Mouse (Mus musculus) MEL (cell line): ENCODE results near the gene Gpr146. TPM values are rescaled to one million over a fixed set of nuclear protein-coding genes. Genes with fewer than 3 reads are reported as not detected.

Experiments
- DNase-seq: peaks from one replicate; pipeline ENCODE4 v3.0.0; 2011; ENCODE audit warnings: low read depth, low spot score
- H3K27ac ChIP-seq: 2 replicates; pipeline ENCODE4 v1.5.1; 2012; ENCODE audit warnings: low read depth, mild to moderate bottlenecking, control low read depth, low read length, moderate library complexity; ENCODE audit not compliant: control insufficient read depth
- H3K27me3 ChIP-seq, 2 experiments: fragments of 150-350 bp in 1 of 2; sonication (generic) in 1 of 2; 2 replicates each; pipeline ENCODE4 v1.6.1; 2012; ENCODE audit warnings: low read length in 2 of 2, mild to moderate bottlenecking in 2 of 2, improper control_type of control experiment in 1 of 2, moderate library complexity in 1 of 2; ENCODE audit not compliant: insufficient read depth in 2 of 2, control insufficient read depth in 1 of 2
- H3K36me3 ChIP-seq, 2 experiments: 2 replicates each; pipeline ENCODE4 v1.6.1; 2012 to 2014; ENCODE audit warnings: low read length in 2 of 2, improper control_type of control experiment in 1 of 2, inconsistent platforms in 1 of 2, mild to moderate bottlenecking in 1 of 2; ENCODE audit not compliant: insufficient read depth in 2 of 2, control insufficient read depth in 1 of 2
- H3K4me1 ChIP-seq, 2 experiments: fragments of 150-350 bp in 1 of 2; sonication (generic) in 1 of 2; 2 replicates each; pipeline ENCODE4 v1.6.1; 2012; ENCODE audit warnings: low read length in 2 of 2, improper control_type of control experiment in 1 of 2, mild to moderate bottlenecking in 1 of 2; ENCODE audit not compliant: insufficient read depth in 2 of 2, control insufficient read depth in 1 of 2
- H3K4me3 ChIP-seq, 2 experiments: fragments of 150-350 bp in 1 of 2; sonication (generic) in 1 of 2; 2 replicates each; pipeline ENCODE4 v1.5.1; 2012; ENCODE audit warnings: low read depth in 2 of 2, low read length in 2 of 2, mild to moderate bottlenecking in 2 of 2, moderate library complexity in 2 of 2, control low read depth in 1 of 2, improper control_type of control experiment in 1 of 2; ENCODE audit not compliant: control insufficient read depth in 1 of 2, insufficient read depth in 1 of 2
- H3K79me2 ChIP-seq: 2 replicates; pipeline ENCODE4 v1.6.1; 2012; ENCODE audit warnings: mild to moderate bottlenecking, low read length, moderate library complexity; ENCODE audit not compliant: control insufficient read depth, poor library complexity, insufficient read depth
- H3K9ac ChIP-seq: 2 replicates; pipeline ENCODE4 v1.6.1; 2012; ENCODE audit warnings: low read depth, mild to moderate bottlenecking, control low read depth, low read length, moderate library complexity; ENCODE audit not compliant: control insufficient read depth, poor library complexity, severe bottlenecking
- H3K9me3 ChIP-seq: fragments of 150-350 bp; sonication (generic); replicated peaks from 2 replicates; pipeline ENCODE4 v1.6.1; 2012; ENCODE audit warnings: mild to moderate bottlenecking, low read length, improper control_type of control experiment, moderate library complexity; ENCODE audit not compliant: insufficient read depth
- CHD1 ChIP-seq: IDR thresholded peaks from 2 replicates; pipeline ENCODE4 v1.6.1; 2012; ENCODE audit warnings: low read depth, mild to moderate bottlenecking, inconsistent platforms, low read length, improper control_type of control experiment
- CHD2 ChIP-seq: IDR thresholded peaks from 2 replicates; pipeline ENCODE4 v1.6.1; 2011; ENCODE audit warnings: low read length, improper control_type of control experiment
- CTCF ChIP-seq, 3 experiments: IDR thresholded peaks in 2 of 3; conservative IDR thresholded peaks in 1 of 3; 2 replicates each; pipeline ENCODE4 v1.5.1; 2011 to 2012; ENCODE audit warnings: low read length in 3 of 3, low read depth in 2 of 3, mild to moderate bottlenecking in 2 of 3, improper control_type of control experiment in 1 of 3, inconsistent platforms in 1 of 3, mixed read lengths in 1 of 3, moderate library complexity in 1 of 3; ENCODE audit not compliant: control insufficient read depth in 1 of 3, insufficient read depth in 1 of 3, poor library complexity in 1 of 3, severe bottlenecking in 1 of 3
- E2F4 ChIP-seq: IDR thresholded peaks from 2 replicates; pipeline ENCODE4 v1.6.1; 2011; ENCODE audit warnings: low read depth, low read length, improper control_type of control experiment, borderline replicate concordance
- ELF1 ChIP-seq: IDR thresholded peaks from 2 replicates; pipeline ENCODE4 v1.6.1; 2014; ENCODE audit warnings: low read depth, mild to moderate bottlenecking, inconsistent platforms, low read length, improper control_type of control experiment, moderate library complexity
- ETS1 ChIP-seq: IDR thresholded peaks from 2 replicates; pipeline ENCODE4 v1.6.1; 2012; ENCODE audit warnings: low read depth, mild to moderate bottlenecking, inconsistent platforms, low read length, improper control_type of control experiment, moderate library complexity
- GATA1 ChIP-seq: IDR thresholded peaks from 2 replicates; pipeline ENCODE4 v1.6.1; 2011; ENCODE audit warnings: low read depth, low read length, improper control_type of control experiment
- JUND ChIP-seq: IDR thresholded peaks from 2 replicates; pipeline ENCODE4 v1.6.1; 2011; ENCODE audit warnings: low read depth, mild to moderate bottlenecking, improper control_type of control experiment, low read length
- KAT2A ChIP-seq: conservative IDR thresholded peaks from 2 replicates; pipeline ENCODE4 v1.6.1; 2012; ENCODE audit warnings: low read depth, low read length, improper control_type of control experiment, inconsistent platforms
- MAFK ChIP-seq: IDR thresholded peaks from 2 replicates; pipeline ENCODE4 v1.6.1; 2011; ENCODE audit warnings: low read depth, mild to moderate bottlenecking, low read length, improper control_type of control experiment, borderline replicate concordance
- MXI1 ChIP-seq: IDR thresholded peaks from 2 replicates; pipeline ENCODE4 v1.6.1; 2011; ENCODE audit warnings: mild to moderate bottlenecking, low read depth, low read length, improper control_type of control experiment
- MYB ChIP-seq: IDR thresholded peaks from 2 replicates; pipeline ENCODE4 v1.6.1; 2011; ENCODE audit warnings: mild to moderate bottlenecking, low read depth, low read length, improper control_type of control experiment
- MYC ChIP-seq: IDR thresholded peaks from 2 replicates; pipeline ENCODE4 v1.6.1; 2011; ENCODE audit warnings: low read depth, mild to moderate bottlenecking, low read length, improper control_type of control experiment, moderate library complexity
- POLR2AphosphoS5 ChIP-seq: IDR thresholded peaks from 2 replicates; pipeline ENCODE4 v1.6.1; 2012; ENCODE audit warnings: low read depth, borderline replicate concordance, mild to moderate bottlenecking, inconsistent platforms, low read length, moderate library complexity, mixed read lengths
- RCOR1 ChIP-seq: IDR thresholded peaks from 2 replicates; pipeline ENCODE4 v1.6.1; 2012; ENCODE audit warnings: low read depth, mild to moderate bottlenecking, inconsistent platforms, low read length, improper control_type of control experiment
- SIN3A ChIP-seq: IDR thresholded peaks from 2 replicates; pipeline ENCODE4 v1.6.1; 2012; ENCODE audit warnings: low read length, improper control_type of control experiment, inconsistent platforms
- SMC3 ChIP-seq: IDR thresholded peaks from 2 replicates; pipeline ENCODE4 v1.6.1; 2011; ENCODE audit warnings: low read depth, low read length, improper control_type of control experiment
- TBP ChIP-seq: IDR thresholded peaks from 2 replicates; pipeline ENCODE4 v1.8.0; 2011; ENCODE audit warnings: low read depth, low read length, improper control_type of control experiment
- TCF12 ChIP-seq: IDR thresholded peaks from 2 replicates; pipeline ENCODE4 v1.6.1; 2014; ENCODE audit warnings: low read depth, mild to moderate bottlenecking, inconsistent platforms, low read length, improper control_type of control experiment, moderate library complexity
- UBTF ChIP-seq: IDR thresholded peaks from 2 replicates; pipeline ENCODE4 v1.6.1; 2012; ENCODE audit warnings: low read depth, mild to moderate bottlenecking, inconsistent platforms, low read length, improper control_type of control experiment, moderate library complexity, borderline replicate concordance; ENCODE audit not compliant: insufficient read depth
- USF2 ChIP-seq, 2 experiments: IDR thresholded peaks; 2 replicates each; pipeline ENCODE4 v1.6.1; 2011 to 2012; ENCODE audit warnings: improper control_type of control experiment in 2 of 2, low read length in 2 of 2, borderline replicate concordance in 1 of 2, inconsistent platforms in 1 of 2, low read depth in 1 of 2, mild to moderate bottlenecking in 1 of 2; ENCODE audit not compliant: insufficient read depth in 1 of 2
- ZC3H11A ChIP-seq: IDR thresholded peaks from 2 replicates; pipeline ENCODE4 v1.6.1; 2012; ENCODE audit warnings: low read depth, mild to moderate bottlenecking, inconsistent platforms, low read length, improper control_type of control experiment
- ZMIZ1 ChIP-seq: IDR thresholded peaks from 2 replicates; pipeline ENCODE4 v1.6.1; 2012; ENCODE audit warnings: low read depth, mild to moderate bottlenecking, inconsistent platforms, low read length, improper control_type of control experiment, moderate library complexity
- polyA plus RNA-seq, 2 experiments: library from polyadenylated mRNA; stranded (reverse) in 1 of 2; unstranded in 1 of 2; fragments of >175 nt in 1 of 2; fragments of >200 nt in 1 of 2; gene quantifications; 2 replicates each; pipeline versions ENCODE4 v1.2.1 to v1.2.4; 2012; ENCODE audit warnings: low replicate concordance in 2 of 2, low read depth in 1 of 2; ENCODE audit not compliant: insufficient read length in 2 of 2, insufficient read depth in 1 of 2, missing spikeins in 1 of 2
- total RNA-seq: library from RNA; depleted of rRNA; stranded (reverse); fragments of 300-350 nt; gene quantifications from 2 replicates; pipeline ENCODE4 v1.2.3, GENCODE M21; 2012

The Gpr146 gene
- total and polyA plus RNA-seq, 3 experiments: 0.92 to 4.5 TPM; not detected in 1

- Histone ChIP-seq H3K4me3 (no peak overlapping the region), H3K36me3 (no peaks in the 10 kb centered on the region), H3K27me3 (no peaks in the 10 kb centered on the region), H3K27ac (no peak overlapping the region), H3K9ac (no peak overlapping the region), H3K9me3 (no peaks in the 10 kb centered on the region), H3K79me2 (no peaks in the 10 kb centered on the region), H3K4me1 (no peaks in the 10 kb centered on the region)
- TF ChIP-seq MYC (no peak), MYB (no peak), CTCF (IDR thresholded peaks at IDR 0.05 in 2 of 3, conservative IDR thresholded peaks at IDR 0.05 in 1 of 3; ENCODE audit: control insufficient read depth in 1 of 3, insufficient read depth in 1 of 3, low read depth in 2 of 3, low read length in 3 of 3, poor library complexity in 1 of 3, severe bottlenecking in 1 of 3) (peak; percentile 42 to 56 (median 46); a peak in 5 of 6 replicates), POLR2AphosphoS5 (no peak), SMC3 (peak; percentile 27; the same call in 1 of the 2 replicates)
- DNase-seq: peak; percentile 37
Measured at GRCm38 (mm10) chr5:139416942-139417341, 39.4 kb downstream of the Gpr146 start.

GRCm38 (mm10) chr5:139417480-139417879, 40.0 kb downstream of the Gpr146 start:
- Histone ChIP-seq H3K79me2 (no peaks in the 10 kb centered on the region), H3K4me1 (no peaks in the 10 kb centered on the region), H3K9me3 (no peaks in the 10 kb centered on the region), H3K36me3 (no peaks in the 10 kb centered on the region), H3K27me3 (no peaks in the 10 kb centered on the region), H3K27ac (no peak overlapping the region), H3K9ac (no peak overlapping the region), H3K4me3 (no peak overlapping the region)
- TF ChIP-seq CTCF (IDR thresholded peaks at IDR 0.05 in 2 of 3, conservative IDR thresholded peaks at IDR 0.05 in 1 of 3; ENCODE audit: control insufficient read depth in 1 of 3, insufficient read depth in 1 of 3, low read depth in 2 of 3, low read length in 3 of 3, poor library complexity in 1 of 3, severe bottlenecking in 1 of 3) (peak; percentile 26 to 37 (median 37)), SIN3A (no peak)
- no peak for DNase-seq

GRCm38 (mm10) chr5:139418110-139418509, 40.6 kb downstream of the Gpr146 start:
- Histone ChIP-seq H3K79me2 (no peaks in the 10 kb centered on the region), H3K4me3 (no peak overlapping the region), H3K4me1 (no peaks in the 10 kb centered on the region), H3K36me3 (no peaks in the 10 kb centered on the region), H3K27me3 (no peaks in the 10 kb centered on the region), H3K9me3 (no peaks in the 10 kb centered on the region), H3K27ac (no peak overlapping the region), H3K9ac (no peak overlapping the region)
- TF ChIP-seq USF2 (IDR thresholded peaks at IDR 0.05; ENCODE audit: borderline replicate concordance in 1 of 2, insufficient read depth in 1 of 2, low read depth in 1 of 2, low read length in 2 of 2) (no peak), MYB (no peak), MXI1 (no peak), TBP (no peak), ZC3H11A (no peak), ETS1 (no peak), UBTF (no peak), RCOR1 (no peak), GATA1 (no peak), TCF12 (no peak), CHD2 (no peak), E2F4 (no peak), CHD1 (no peak), JUND (no peak), MAFK (no peak), ELF1 (no peak), SMC3 (no peak), KAT2A (no peak), ZMIZ1 (no peak)
- DNase-seq: no peak
